In the genomic region with DNA sequence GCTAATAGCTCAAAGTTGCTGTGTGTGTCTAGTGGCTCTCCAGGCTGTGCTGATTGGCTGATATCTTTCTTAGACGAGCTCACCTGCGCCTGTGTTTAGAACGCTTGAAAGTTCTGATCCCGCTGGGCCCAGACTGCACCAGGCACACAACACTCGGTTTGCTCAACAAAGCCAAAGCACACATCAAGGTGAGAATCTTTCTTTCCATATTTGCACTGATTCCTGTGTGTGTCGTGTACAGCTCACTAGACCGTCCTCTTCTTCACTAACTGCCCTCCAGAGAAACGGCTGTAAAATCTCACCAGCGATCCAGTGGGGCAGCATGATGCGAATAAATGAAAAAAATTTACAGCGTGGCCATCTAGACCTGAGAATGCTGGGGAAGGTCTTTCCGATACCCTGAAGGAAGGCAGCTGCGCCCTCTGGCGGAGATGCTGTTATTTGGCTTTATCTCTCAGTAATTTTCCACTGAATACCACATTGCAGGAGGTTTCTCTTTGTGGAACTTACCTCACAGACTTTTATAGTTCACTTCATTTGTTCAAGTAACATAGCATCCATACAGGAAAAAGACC, we compare ENCODE assay signal across 8 mouse cellular contexts. TPM values are rescaled to one million over a fixed set of nuclear protein-coding genes. Genes with fewer than 3 reads are reported as not detected.
A peak's percentile ranks its signal among the peaks of the same experiment; 100 is the strongest.
DNase-seq lines count a peak whose midpoint lies in the region; ATAC-seq lines count a peak whose summit lies in the region.

No protein-coding gene starts in this region.

- H3K9ac ChIP-seq in intestine, embryonic 16.5 days (ENCODE audit: low read depth, low read length) = 0 out of 2 replicates have a peak overlapping the region, but pooled peaks have one; percentile 7
- no peak overlapping the region for H3K9ac ChIP-seq in midbrain, embryonic 12.5 days (replicated peaks)

- no peaks in the 10 kb centered on the region for H3K27me3 ChIP-seq in intestine, embryonic 16.5 days (replicated peaks; ENCODE audit: control insufficient read depth, insufficient read depth, low read length)
- H3K27me3 ChIP-seq in midbrain, embryonic 12.5 days = no peaks in the 10 kb centered on the region

- H3K4me3 ChIP-seq in intestine, embryonic 16.5 days (ENCODE audit: low read length) = no peak overlapping the region
- H3K4me3 ChIP-seq in midbrain, embryonic 12.5 days = no peak overlapping the region

- peak overlapping the region; percentile 22; the same call in 1 of the 2 replicates for H3K4me2 ChIP-seq in intestine, embryonic 16.5 days (ENCODE audit: low read depth, low read length)
- no peak overlapping the region for H3K4me2 ChIP-seq in midbrain, embryonic 12.5 days (replicated peaks)

- H3K36me3 ChIP-seq in intestine, embryonic 16.5 days (ENCODE audit: control insufficient read depth, insufficient read depth, low read length) = peaks cover 5% of the 10 kb centered on the region; the same call in 1 of the 2 replicates
- peaks cover 22% of the 10 kb centered on the region for H3K36me3 ChIP-seq in midbrain, embryonic 12.5 days

- no peaks in the 10 kb centered on the region for H3K9me3 ChIP-seq in intestine, embryonic 16.5 days (ENCODE audit: control insufficient read depth, low read length)
- H3K9me3 ChIP-seq in midbrain, embryonic 12.5 days = no peaks in the 10 kb centered on the region

- intact Hi-C loops in left cerebral cortex, postnatal 4 days (cut with DNase I) = loop anchor here (5.0 to 10.0 kb wide), 3 partner anchors 57 to 365 kb away; partner anchors contain the start of gene Mxi1

- peak; percentile 44; the same call in 1 of the 2 replicates for ATAC-seq in intestine, embryonic 16.5 days
- 0 out of 2 replicates have a peak, but pooled peaks have one; percentile 27 for ATAC-seq in midbrain, embryonic 12.5 days (ENCODE audit: low FRiP score, low read depth)

- peak; percentile 70 for DNase-seq in A20 (ENCODE audit: low read depth, low spot score)
- peak; percentile 84 for DNase-seq in adrenal gland, postnatal 14 days
- peak; percentile 74 for DNase-seq in embryo, embryonic 9.5 days (ENCODE audit: extremely low spot score)
- peak; percentile 96 for DNase-seq in heart, adult 11 months
- DNase-seq in left cerebral cortex, postnatal 4 days = peak; percentile 89
- peak; percentile 45 for DNase-seq in skeletal muscle tissue, adult 2 months (ENCODE audit: low read depth, low spot score)

- WGBS in intestine, embryonic 16.5 days = 23% methylated on average over 14 of the region's 14 CpGs
- 41% methylated on average over 14 of the region's 14 CpGs for WGBS in midbrain, embryonic 12.5 days

- H3K4me1 ChIP-seq in intestine, embryonic 16.5 days (ENCODE audit: control insufficient read depth, insufficient read depth, low read length) = peaks cover 15% of the 10 kb centered on the region
- H3K4me1 ChIP-seq in midbrain, embryonic 12.5 days = peaks cover 13% of the 10 kb centered on the region

- no peak overlapping the region for H3K27ac ChIP-seq in intestine, embryonic 16.5 days (ENCODE audit: low read length)
- H3K27ac ChIP-seq in midbrain, embryonic 12.5 days (replicated peaks) = no peak overlapping the region

RNA-seq across cellular contexts. Expression of gene Gm10197, which starts 2.0 kb away (rescaled TPM):
- total RNA-seq in adrenal gland, postnatal 14 days (2021) = not detected in 2 replicates
- polyA plus RNA-seq in intestine, embryonic 16.5 days (2015; fragmentation: Nextera tagmentation; extraction: Ambion mirVana) = not detected in 2 replicates
- not detected for total RNA-seq in left cerebral cortex, postnatal 4 days (2021)
- polyA plus RNA-seq in midbrain, embryonic 12.5 days (2016; fragmentation: Nextera tagmentation; extraction: Ambion mirVana) = not detected in 2 replicates

RNA-seq across cellular contexts. Expression of gene Smndc1, which starts 20.8 kb away (rescaled TPM):
- total RNA-seq in adrenal gland, postnatal 14 days (2021) = 43.0 and 44.7 TPM in 2 replicates
- 36.3 and 40.5 TPM in 2 replicates for polyA plus RNA-seq in intestine, embryonic 16.5 days (2015; fragmentation: Nextera tagmentation; extraction: Ambion mirVana)
- total RNA-seq in left cerebral cortex, postnatal 4 days (2021) = 10 to 100 TPM; 38.6 to 45.1 TPM
- 44.5 and 45.7 TPM in 2 replicates for polyA plus RNA-seq in midbrain, embryonic 12.5 days (2016; fragmentation: Nextera tagmentation; extraction: Ambion mirVana)

RNA-seq across cellular contexts. Expression of gene Mxi1, which starts 59.2 kb away (rescaled TPM):
- total RNA-seq in adrenal gland, postnatal 14 days (2021) = 27.3 and 31.0 TPM in 2 replicates
- polyA plus RNA-seq in intestine, embryonic 16.5 days (2015; fragmentation: Nextera tagmentation; extraction: Ambion mirVana) = 10.3 and 12.9 TPM in 2 replicates
- 10 to 100 TPM; 32.5 to 34.7 TPM for total RNA-seq in left cerebral cortex, postnatal 4 days (2021)
- 71.3 and 77.8 TPM in 2 replicates for polyA plus RNA-seq in midbrain, embryonic 12.5 days (2016; fragmentation: Nextera tagmentation; extraction: Ambion mirVana)

Comparison
In these comparisons a context has a peak if more than half of its experiments do, and no peak if none do; other contexts are left out.
1. DNase-seq: peak in every context shown above with its lines; median percentile 96 in heart, adult 11 months; 89 in left cerebral cortex, postnatal 4 days; 84 in adrenal gland, postnatal 14 days; 74 in embryo, embryonic 9.5 days; 70 in A20; 45 in skeletal muscle tissue, adult 2 months.